Mouse (Mus musculus) ES-Bruce4 (cell line): ENCODE data around the gene H2-M5.

ENCODE experiments used
- CTCF ChIP-seq: IDR thresholded peaks from one replicate; pipeline ENCODE4 v1.8.1; 2011; ENCODE audit warnings: low read depth, low read length
- EP300 ChIP-seq: IDR thresholded peaks from 2 replicates; pipeline ENCODE4 v1.6.1; 2011; ENCODE audit warnings: low read depth, low read length; ENCODE audit not compliant: insufficient read depth
- POLR2A ChIP-seq: IDR thresholded peaks from one replicate; pipeline ENCODE4 v1.8.1; 2011; ENCODE audit warnings: low read length; ENCODE audit not compliant: insufficient read depth

DNA sequence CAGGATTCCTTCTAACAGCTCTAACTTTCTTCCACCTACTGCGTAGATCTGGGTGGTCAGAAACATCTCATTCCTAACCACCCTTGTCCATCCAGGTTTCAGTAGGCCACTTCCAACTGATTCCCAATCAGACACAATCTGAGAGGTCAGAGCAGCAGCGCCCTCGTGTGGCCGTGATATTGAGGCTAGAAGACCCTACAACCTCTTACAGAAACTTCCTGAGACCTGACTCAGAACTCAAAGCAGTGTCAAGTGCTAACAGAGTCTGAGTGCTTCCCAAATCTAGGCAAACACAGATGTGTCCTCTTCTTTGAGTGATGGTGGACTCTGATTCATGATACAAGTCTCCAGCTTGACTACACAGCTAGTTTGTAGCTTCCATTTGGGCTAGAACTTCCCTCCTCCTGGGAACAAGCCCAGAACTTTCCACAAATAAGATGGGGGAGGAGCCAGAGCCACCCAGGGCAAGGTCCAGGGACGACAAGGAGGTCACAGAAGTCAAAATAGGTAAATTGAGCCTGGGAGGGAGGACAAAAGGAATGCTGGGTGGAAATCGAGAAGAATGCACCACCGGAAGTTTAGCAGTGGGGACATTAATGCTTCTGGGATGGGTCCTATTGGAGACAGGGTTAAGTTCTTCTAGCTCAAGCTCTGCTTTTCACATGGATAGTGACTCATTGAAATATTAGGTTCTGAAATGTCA is 7.8 kb upstream of the H2-M5 start:
- TF ChIP-seq CTCF (peak; percentile 86), EP300 (peak; percentile 93), POLR2A (no peak)
